Mouse (Mus musculus) ES-Bruce4 (cell line): ENCODE measurements at regions not wholly inside any gene's neighbourhood (a gene's known extent, or its start where the extent isn't known, plus 50 kb on each side); places are given as distances from the start of the nearest gene placed in this dataset.

Experiments used
- H3K27ac ChIP-seq: 2 replicates; pipeline ENCODE4 v1.5.1; 2012; ENCODE audit warnings: low read length, inconsistent platforms; ENCODE audit not compliant: insufficient read depth
- H3K27me3 ChIP-seq: 2 replicates; pipeline ENCODE4 v1.6.1; 2012; ENCODE audit warnings: mild to moderate bottlenecking, low read length, inconsistent platforms; ENCODE audit not compliant: control insufficient read depth, poor library complexity, insufficient read depth, severe bottlenecking
- H3K36me3 ChIP-seq: 2 replicates; pipeline ENCODE4 v1.6.1; 2012; ENCODE audit warnings: inconsistent platforms, mild to moderate bottlenecking, low read length, moderate library complexity; ENCODE audit not compliant: control insufficient read depth, poor library complexity, insufficient read depth, severe bottlenecking
- H3K4me1 ChIP-seq: one replicate; pipeline ENCODE4 v1.8.1; 2011; ENCODE audit warnings: low read length; ENCODE audit not compliant: control insufficient read depth, insufficient read depth
- H3K4me3 ChIP-seq: 2 replicates; pipeline ENCODE4 v1.5.1; 2011; ENCODE audit warnings: low read depth, mild to moderate bottlenecking, low read length
- H3K9ac ChIP-seq: 2 replicates; pipeline ENCODE4 v1.6.1; 2012; ENCODE audit warnings: low read depth, mild to moderate bottlenecking, inconsistent platforms; ENCODE audit not compliant: poor library complexity, severe bottlenecking
- H3K9me3 ChIP-seq: replicated peaks from 2 replicates; pipeline ENCODE4 v1.6.1; 2012; ENCODE audit warnings: mild to moderate bottlenecking, low read length, inconsistent platforms; ENCODE audit not compliant: control insufficient read depth, poor library complexity, insufficient read depth, severe bottlenecking
- CTCF ChIP-seq: IDR thresholded peaks from one replicate; pipeline ENCODE4 v1.8.1; 2011; ENCODE audit warnings: low read depth, low read length
- EP300 ChIP-seq: IDR thresholded peaks from 2 replicates; pipeline ENCODE4 v1.6.1; 2011; ENCODE audit warnings: low read depth, low read length; ENCODE audit not compliant: insufficient read depth
- POLR2A ChIP-seq: IDR thresholded peaks from one replicate; pipeline ENCODE4 v1.8.1; 2011; ENCODE audit warnings: low read length; ENCODE audit not compliant: insufficient read depth

- no peak overlapping the region for H3K4me3 ChIP-seq
- no peaks in the 10 kb centered on the region for H3K9me3 ChIP-seq
- H3K4me1 ChIP-seq = no peaks in the 10 kb centered on the region
- H3K27me3 ChIP-seq = no peaks in the 10 kb centered on the region
- no peak overlapping the region for H3K9ac ChIP-seq
- H3K36me3 ChIP-seq = no peaks in the 10 kb centered on the region
- TF ChIP-seq CTCF (no peak), EP300 (no peak), POLR2A (no peak)
- no peak overlapping the region for H3K27ac ChIP-seq
Observed at GRCm38 (mm10) chr13:34460969-34461368, 116.0 kb upstream of the Slc22a23 start.

- Histone ChIP-seq H3K4me1 (no peaks in the 10 kb centered on the region), H3K27me3 (no peaks in the 10 kb centered on the region), H3K36me3 (no peaks in the 10 kb centered on the region), H3K27ac (no peak overlapping the region), H3K4me3 (no peak overlapping the region), H3K9me3 (no peaks in the 10 kb centered on the region), H3K9ac (no peak overlapping the region)
- TF ChIP-seq EP300 (no peak), POLR2A (no peak), CTCF (no peak)
Observed at GRCm38 (mm10) chr13:34456051-34456450, 111.1 kb upstream of the Slc22a23 start.

GRCm38 (mm10) chr13:34446806-34447205 lies 101.8 kb upstream of the Slc22a23 start:
- TF ChIP-seq EP300 = no peak
- TF ChIP-seq CTCF = no peak
- TF ChIP-seq POLR2A = no peak

GRCm38 (mm10) chr13:34446327-34446726 lies 101.3 kb upstream of the Slc22a23 start:
- H3K9me3 ChIP-seq = no peaks in the 10 kb centered on the region
- H3K36me3 ChIP-seq = no peaks in the 10 kb centered on the region
- H3K27me3 ChIP-seq = no peaks in the 10 kb centered on the region
- H3K9ac ChIP-seq = no peak overlapping the region
- H3K4me1 ChIP-seq = no peaks in the 10 kb centered on the region
- no peak overlapping the region for H3K27ac ChIP-seq
- TF ChIP-seq EP300 (no peak), POLR2A (no peak), CTCF (no peak)
- H3K4me3 ChIP-seq = no peak overlapping the region

More at GRCm38 (mm10) chr13:34446806-34447205, 101.8 kb upstream of the Slc22a23 start:
- Histone ChIP-seq H3K4me1 (no peaks in the 10 kb centered on the region), H3K9me3 (no peaks in the 10 kb centered on the region), H3K27ac (no peak overlapping the region), H3K27me3 (no peaks in the 10 kb centered on the region), H3K9ac (no peak overlapping the region), H3K36me3 (no peaks in the 10 kb centered on the region), H3K4me3 (no peak overlapping the region)

DNA sequence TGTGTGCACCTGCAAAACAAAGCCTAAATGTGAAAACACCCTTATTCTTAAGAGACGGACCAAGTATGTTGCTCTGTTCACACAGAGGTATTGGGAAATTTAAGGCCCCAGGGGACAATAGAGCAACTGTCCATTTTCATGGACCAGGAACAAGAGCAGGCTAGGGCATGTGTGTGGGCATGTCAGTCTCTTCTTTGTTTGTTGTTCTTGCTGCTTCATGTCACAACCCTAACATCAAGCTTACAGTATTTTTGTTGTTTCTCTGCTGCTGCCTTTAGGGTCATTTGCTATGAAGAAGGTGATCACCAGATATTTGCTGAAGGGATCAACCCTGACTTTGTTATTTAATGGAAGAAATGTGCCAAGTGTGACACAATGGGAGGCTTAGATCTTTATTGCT lies 96.4 kb upstream of the Slc22a23 start:
- no peak overlapping the region for H3K9ac ChIP-seq
- H3K27ac ChIP-seq = no peak overlapping the region
- H3K9me3 ChIP-seq = no peaks in the 10 kb centered on the region
- no peak overlapping the region for H3K4me3 ChIP-seq
- no peaks in the 10 kb centered on the region for H3K27me3 ChIP-seq
- no peaks in the 10 kb centered on the region for H3K36me3 ChIP-seq
- TF ChIP-seq CTCF = no peak
- no peak for TF ChIP-seq EP300
- no peak for TF ChIP-seq POLR2A
- H3K4me1 ChIP-seq = no peaks in the 10 kb centered on the region

DNA sequence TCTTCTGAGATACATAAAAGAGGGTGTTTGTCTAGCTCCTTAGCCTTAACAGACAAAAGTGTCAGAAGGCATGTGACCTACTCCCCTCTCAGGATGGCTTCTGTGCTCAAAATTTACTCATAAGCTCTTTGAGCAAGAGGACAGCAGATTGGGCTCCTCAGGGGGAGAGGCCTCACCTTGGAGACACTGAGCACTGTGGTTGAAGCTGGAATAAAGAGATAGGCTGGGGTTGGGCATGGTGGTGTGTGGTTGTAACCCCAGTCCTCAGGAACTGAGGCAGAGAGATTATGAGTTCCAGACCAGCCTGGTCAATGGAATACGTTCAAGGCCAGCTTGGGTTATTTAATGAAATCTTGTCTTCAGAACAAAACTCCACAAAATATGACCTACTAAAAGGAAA lies 82.5 kb upstream of the Slc22a23 start:
- Histone ChIP-seq H3K4me3 (no peak overlapping the region), H3K9me3 (no peaks in the 10 kb centered on the region), H3K4me1 (no peaks in the 10 kb centered on the region), H3K36me3 (no peaks in the 10 kb centered on the region), H3K9ac (no peak overlapping the region), H3K27ac (no peak overlapping the region), H3K27me3 (no peaks in the 10 kb centered on the region)
- TF ChIP-seq EP300 (no peak), CTCF (no peak), POLR2A (no peak)
